Mouse (Mus musculus): ENCODE measurements around the gene Ccl28.

DNA sequence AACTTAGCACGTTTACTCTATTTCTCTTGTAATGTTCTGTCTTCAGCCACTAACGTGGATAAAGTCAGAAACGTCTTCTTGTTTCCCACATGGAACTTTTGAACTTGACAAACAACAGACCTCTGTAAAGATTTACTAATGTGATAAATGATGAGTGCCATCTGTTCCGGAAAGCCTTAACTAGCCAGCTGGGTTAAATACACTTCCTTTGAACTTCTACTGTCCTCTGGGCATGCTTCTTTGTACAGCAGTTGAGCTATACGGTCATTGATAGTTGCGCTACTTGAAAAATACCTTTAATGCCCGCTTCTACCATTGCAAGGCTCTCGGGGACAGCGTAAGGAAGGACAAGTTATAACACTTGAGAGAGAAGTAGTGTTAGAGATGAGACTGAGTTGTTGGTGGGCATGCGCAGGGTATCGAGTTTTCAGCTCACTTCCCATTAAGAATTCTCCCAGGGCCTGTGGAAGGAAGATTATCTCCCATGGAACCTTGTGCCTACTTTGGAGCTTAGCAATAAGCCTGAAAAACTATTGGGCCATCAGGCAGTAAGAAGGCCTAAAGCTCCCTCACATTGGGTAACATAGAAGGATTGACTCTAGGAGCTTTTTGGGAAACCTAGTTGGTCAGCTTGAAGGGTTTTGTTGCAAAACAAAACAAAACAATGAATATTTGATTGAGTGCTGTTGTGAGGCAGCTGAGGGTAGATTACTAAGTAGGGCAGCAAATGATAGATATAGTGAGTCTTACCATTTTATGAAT is 61.0 kb downstream of the Ccl28 start:
- no peak for TF ChIP-seq POLR2A (IDR thresholded peaks at IDR 0.05; ENCODE audit: insufficient read depth, low read depth, low read length)
- no peak for TF ChIP-seq CTCF (IDR thresholded peaks at IDR 0.05; ENCODE audit: insufficient read depth, low read depth, low read length)
